Mouse (Mus musculus): ENCODE results near the gene Gm2310. TPM values are rescaled to one million over a fixed set of nuclear protein-coding genes. Genes with fewer than 3 reads are reported as not detected.
A peak's percentile ranks its signal among the peaks of the same experiment; 100 is the strongest.
"Not testable (repeated sequence)": the region's sequence is repeated elsewhere in the genome, so short reads cannot be mapped to it uniquely, and the experiment has no call there.

Gene Gm2310
- not detected in 2 replicates for polyA plus RNA-seq (2015; fragmentation: Nextera tagmentation; extraction: Ambion mirVana)

- not testable (repeated sequence) for H3K27me3 ChIP-seq (replicated peaks); H3K9ac ChIP-seq (replicated peaks); H3K4me3 ChIP-seq (replicated peaks); H3K4me2 ChIP-seq; H3K36me3 ChIP-seq; H3K4me1 ChIP-seq; ATAC-seq (ENCODE audit: low FRiP score); H3K9me3 ChIP-seq (replicated peaks); H3K27ac ChIP-seq (replicated peaks)
Measured at GRCm38 (mm10) chr15:8519853-8520252, at the start of gene Gm2310. Gene Gm2310, minus strand, starts transcription at chr15:8519953.

- 0 out of 2 replicates have a peak overlapping the region, but pooled peaks have one; percentile 9 for H3K27ac ChIP-seq (replicated peaks)
- H3K4me2 ChIP-seq, result peak overlapping the region; percentile 97
- no peaks in the 10 kb centered on the region for H3K36me3 ChIP-seq
- H3K4me3 ChIP-seq (replicated peaks), result peak overlapping the region; percentile 74
- H3K9me3 ChIP-seq (replicated peaks), result no peaks in the 10 kb centered on the region
- WGBS, result under 1% methylated on average over 61 of the region's 61 CpGs
- H3K9ac ChIP-seq (replicated peaks), result peak overlapping the region; percentile 46
- ATAC-seq (ENCODE audit: low FRiP score), result peak; percentile 95
- H3K27me3 ChIP-seq (replicated peaks), result peaks cover 16% of the 10 kb centered on the region; the same call in 1 of the 2 replicates
- peaks cover 14% of the 10 kb centered on the region for H3K4me1 ChIP-seq
Measured at GRCm38 (mm10) chr15:8568645-8569528, 49.1 kb upstream of the Gm2310 start.

- no peak for ATAC-seq (ENCODE audit: low FRiP score)
- no peaks in the 10 kb centered on the region for H3K9me3 ChIP-seq (replicated peaks)
- no peak overlapping the region for H3K9ac ChIP-seq (replicated peaks)
- 6% methylated on average over 7 of the region's 7 CpGs for WGBS
- peak overlapping the region; percentile 97 for H3K4me2 ChIP-seq
- peaks cover 16% of the 10 kb centered on the region; the same call in 1 of the 2 replicates for H3K27me3 ChIP-seq (replicated peaks)
- H3K4me1 ChIP-seq, result peaks cover 14% of the 10 kb centered on the region
- H3K27ac ChIP-seq (replicated peaks), result no peak overlapping the region
- H3K36me3 ChIP-seq, result no peaks in the 10 kb centered on the region
- peak overlapping the region; percentile 74 for H3K4me3 ChIP-seq (replicated peaks)
Measured at GRCm38 (mm10) chr15:8568286-8568644, 48.5 kb upstream of the Gm2310 start.

- Histone ChIP-seq H3K9ac (replicated peaks) (no peak overlapping the region), H3K27me3 (replicated peaks) (0 out of 2 replicates have a peak, but pooled peaks cover 11% of the 10 kb centered on the region), H3K36me3 (no peaks in the 10 kb centered on the region), H3K4me3 (replicated peaks) (no peak overlapping the region), H3K4me1 (peaks cover 14% of the 10 kb centered on the region), H3K9me3 (replicated peaks) (no peaks in the 10 kb centered on the region), H3K27ac (replicated peaks) (no peak overlapping the region), H3K4me2 (no peak overlapping the region)
- no peak for ATAC-seq (ENCODE audit: low FRiP score)
- 65% methylated on average over 6 of the region's 6 CpGs for WGBS
Measured at GRCm38 (mm10) chr15:8565416-8565815, 45.7 kb upstream of the Gm2310 start.

GRCm38 (mm10) chr15:8564331-8564730 is 44.6 kb upstream of the Gm2310 start:
- Histone ChIP-seq H3K27me3 (replicated peaks) (0 out of 2 replicates have a peak, but pooled peaks cover 10% of the 10 kb centered on the region), H3K27ac (replicated peaks) (no peak overlapping the region), H3K9me3 (replicated peaks) (no peaks in the 10 kb centered on the region), H3K4me2 (no peak overlapping the region), H3K4me1 (peaks cover 8% of the 10 kb centered on the region), H3K36me3 (no peaks in the 10 kb centered on the region), H3K9ac (replicated peaks) (no peak overlapping the region), H3K4me3 (replicated peaks) (no peak overlapping the region)
- WGBS, result 89% methylated on average over 3 of the region's 3 CpGs
- no peak for ATAC-seq (ENCODE audit: low FRiP score)

- WGBS, result 88% methylated on average over 1 of the region's 1 CpGs
- Histone ChIP-seq H3K27me3 (replicated peaks) (0 out of 2 replicates have a peak, but pooled peaks cover 9% of the 10 kb centered on the region), H3K4me2 (no peak overlapping the region), H3K36me3 (no peaks in the 10 kb centered on the region), H3K4me3 (replicated peaks) (no peak overlapping the region), H3K4me1 (peaks cover 5% of the 10 kb centered on the region), H3K9ac (replicated peaks) (no peak overlapping the region), H3K27ac (replicated peaks) (no peak overlapping the region), H3K9me3 (replicated peaks) (no peaks in the 10 kb centered on the region)
- ATAC-seq (ENCODE audit: low FRiP score), result no peak
Measured at GRCm38 (mm10) chr15:8563423-8564194, 43.9 kb upstream of the Gm2310 start.

- Histone ChIP-seq H3K4me3 (replicated peaks) (no peak overlapping the region), H3K9me3 (replicated peaks) (no peaks in the 10 kb centered on the region), H3K4me1 (no peaks in the 10 kb centered on the region), H3K4me2 (no peak overlapping the region), H3K27me3 (replicated peaks) (0 out of 2 replicates have a peak, but pooled peaks cover under 1% of the 10 kb centered on the region), H3K27ac (replicated peaks) (no peak overlapping the region), H3K9ac (replicated peaks) (no peak overlapping the region), H3K36me3 (no peaks in the 10 kb centered on the region)
- WGBS, result 83% methylated on average over 7 of the region's 7 CpGs
- ATAC-seq (ENCODE audit: low FRiP score), result no peak
Measured at GRCm38 (mm10) chr15:8562776-8563175, 43.0 kb upstream of the Gm2310 start.

- no peaks in the 10 kb centered on the region for H3K9me3 ChIP-seq (replicated peaks)
- no peak overlapping the region for H3K4me3 ChIP-seq (replicated peaks)
- 81% methylated on average over 5 of the region's 5 CpGs for WGBS
- ATAC-seq (ENCODE audit: low FRiP score), result no peak
- no peaks in the 10 kb centered on the region for H3K4me1 ChIP-seq
- no peak overlapping the region for H3K27ac ChIP-seq (replicated peaks)
- H3K4me2 ChIP-seq, result no peak overlapping the region
- H3K9ac ChIP-seq (replicated peaks), result no peak overlapping the region
- no peaks in the 10 kb centered on the region for H3K27me3 ChIP-seq (replicated peaks)
- no peaks in the 10 kb centered on the region for H3K36me3 ChIP-seq
Measured at GRCm38 (mm10) chr15:8531201-8531600, 11.4 kb upstream of the Gm2310 start.

- WGBS, result 20% methylated on average over 5 of the region's 5 CpGs
- Histone ChIP-seq H3K36me3 (no peaks in the 10 kb centered on the region), H3K4me1 (no peaks in the 10 kb centered on the region), H3K9me3 (replicated peaks) (no peaks in the 10 kb centered on the region), H3K27me3 (replicated peaks) (no peaks in the 10 kb centered on the region), H3K27ac (replicated peaks) (no peak overlapping the region), H3K4me3 (replicated peaks) (no peak overlapping the region), H3K4me2 (no peak overlapping the region), H3K9ac (replicated peaks) (no peak overlapping the region)
- no peak for ATAC-seq (ENCODE audit: low FRiP score)
Measured at GRCm38 (mm10) chr15:8512957-8513356, 6.8 kb downstream of the Gm2310 start.

GRCm38 (mm10) chr15:8511861-8512260 is 7.9 kb downstream of the Gm2310 start:
- no peak overlapping the region for H3K27ac ChIP-seq (replicated peaks)
- WGBS, result 77% methylated on average over 9 of the region's 9 CpGs
- H3K4me1 ChIP-seq, result no peaks in the 10 kb centered on the region
- H3K4me3 ChIP-seq (replicated peaks), result no peak overlapping the region
- no peaks in the 10 kb centered on the region for H3K27me3 ChIP-seq (replicated peaks)
- H3K4me2 ChIP-seq, result no peak overlapping the region
- ATAC-seq (ENCODE audit: low FRiP score), result no peak
- H3K9ac ChIP-seq (replicated peaks), result no peak overlapping the region
- no peaks in the 10 kb centered on the region for H3K36me3 ChIP-seq
- H3K9me3 ChIP-seq (replicated peaks), result no peaks in the 10 kb centered on the region

GRCm38 (mm10) chr15:8502431-8502830 is 17.3 kb downstream of the Gm2310 start:
- H3K9ac ChIP-seq (replicated peaks), result no peak overlapping the region
- no peak for ATAC-seq (ENCODE audit: low FRiP score)
- H3K4me2 ChIP-seq, result no peak overlapping the region
- no peak overlapping the region for H3K4me3 ChIP-seq (replicated peaks)
- H3K36me3 ChIP-seq, result no peaks in the 10 kb centered on the region
- WGBS, result 90% methylated on average over 2 of the region's 2 CpGs
- H3K4me1 ChIP-seq, result no peaks in the 10 kb centered on the region
- H3K27me3 ChIP-seq (replicated peaks), result no peaks in the 10 kb centered on the region
- no peak overlapping the region for H3K27ac ChIP-seq (replicated peaks)
- H3K9me3 ChIP-seq (replicated peaks), result no peaks in the 10 kb centered on the region
